Mouse (Mus musculus) layer of hippocampus, adult 2 months (tissue): ENCODE results near the gene Jazf1. TPM values are rescaled to one million over a fixed set of nuclear protein-coding genes. Genes with fewer than 3 reads are reported as not detected.
A peak's percentile ranks its signal among the peaks of the same experiment; 100 is the strongest.

Source experiments
- DNase-seq, 2 experiments: peaks; one replicate each; pipeline ENCODE4 v3.0.0; 2022; ENCODE audit warnings: low spot score in 2 of 2
- H3K27ac ChIP-seq: fragments of 200-600 bp; 2 replicates; pipeline ENCODE4 v1.8.1; 2022
- H3K4me3 ChIP-seq: fragments of 200-600 bp; 2 replicates; pipeline ENCODE4 v1.8.1; 2022; ENCODE audit warnings: mild to moderate bottlenecking
- CTCF ChIP-seq: fragments of 200-600 bp; conservative IDR thresholded peaks from 2 replicates; pipeline ENCODE4 v1.8.1; 2022; ENCODE audit warnings: antibody characterized with exemption, mild to moderate bottlenecking, moderate library complexity
- total RNA-seq, 2 experiments: library from RNA; stranded (reverse); gene quantifications; 2 replicates each; pipeline ENCODE4 v1.2.3; 2021

Jazf1 gene
- total RNA-seq, 2 experiments from 2014 or later, result 30.4 to 32.8 TPM

DNA sequence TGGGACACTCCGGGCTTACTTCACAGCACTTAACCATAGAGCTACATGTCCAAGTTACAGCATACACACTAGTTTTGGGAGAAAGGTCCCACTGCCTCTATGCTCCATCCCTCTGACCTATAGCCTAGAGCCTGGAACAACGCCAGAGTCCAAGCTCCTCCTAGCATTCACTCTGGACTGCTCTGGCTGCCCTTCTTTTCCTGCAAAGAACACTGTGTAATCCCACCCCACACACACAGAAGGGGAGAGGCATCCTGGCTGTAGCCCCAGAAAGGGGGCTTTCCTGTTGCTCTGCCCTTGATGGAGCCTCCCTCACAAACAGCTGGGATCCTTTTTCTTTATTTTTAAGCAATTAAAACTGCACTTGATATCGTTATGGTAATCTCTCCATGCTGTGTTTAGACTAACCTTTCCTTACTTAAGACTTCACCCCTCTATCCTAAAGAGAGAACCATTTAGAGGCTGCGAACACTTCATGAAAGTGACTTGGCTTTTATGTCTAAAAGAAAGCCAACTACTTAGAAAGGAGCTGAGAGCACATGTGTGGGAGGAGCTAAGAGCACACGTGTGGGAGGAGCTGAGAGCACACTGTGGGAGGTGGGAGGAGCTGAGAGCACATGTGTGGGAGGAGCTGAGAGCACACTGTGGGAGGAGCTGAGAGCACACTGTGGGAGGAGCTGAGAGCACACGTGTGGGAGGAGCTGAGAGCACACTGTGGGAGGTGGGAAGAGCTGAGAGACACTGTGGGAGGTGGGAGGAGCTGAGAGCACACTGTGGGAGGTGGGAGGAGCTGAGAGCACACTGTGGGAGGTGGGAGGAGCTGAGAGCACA is 106.6 kb downstream of the Jazf1 start:
- DNase-seq, result no peak
- Histone ChIP-seq H3K4me3 (no peak overlapping the region), H3K27ac (peak overlapping the region; percentile 43; the same call in 1 of the 2 replicates)
- TF ChIP-seq CTCF, result no peak

DNA sequence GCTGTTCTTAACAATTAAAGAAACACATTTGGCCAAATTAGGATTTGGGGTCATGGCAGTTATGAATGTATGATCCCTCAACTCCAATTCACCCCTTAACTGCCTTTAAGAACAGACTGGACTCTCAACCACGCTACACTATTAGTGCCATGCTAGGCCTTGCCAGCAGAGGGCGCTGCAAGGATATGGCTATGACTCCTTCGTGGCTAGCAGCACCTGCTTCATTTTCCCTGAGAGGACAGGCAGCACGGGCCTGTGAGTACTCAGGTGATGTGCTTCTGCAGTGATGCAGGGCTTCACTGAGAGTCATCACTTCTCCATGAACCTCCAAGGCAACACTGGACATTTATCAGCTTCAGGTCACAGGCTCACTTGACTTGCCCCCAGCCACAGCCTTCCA is 110.7 kb downstream of the Jazf1 start:
- no peak overlapping the region for H3K4me3 ChIP-seq
- peak; percentile 96 for TF ChIP-seq CTCF
- peak; percentile 56 to 78 for DNase-seq
- H3K27ac ChIP-seq, result no peak overlapping the region

DNA sequence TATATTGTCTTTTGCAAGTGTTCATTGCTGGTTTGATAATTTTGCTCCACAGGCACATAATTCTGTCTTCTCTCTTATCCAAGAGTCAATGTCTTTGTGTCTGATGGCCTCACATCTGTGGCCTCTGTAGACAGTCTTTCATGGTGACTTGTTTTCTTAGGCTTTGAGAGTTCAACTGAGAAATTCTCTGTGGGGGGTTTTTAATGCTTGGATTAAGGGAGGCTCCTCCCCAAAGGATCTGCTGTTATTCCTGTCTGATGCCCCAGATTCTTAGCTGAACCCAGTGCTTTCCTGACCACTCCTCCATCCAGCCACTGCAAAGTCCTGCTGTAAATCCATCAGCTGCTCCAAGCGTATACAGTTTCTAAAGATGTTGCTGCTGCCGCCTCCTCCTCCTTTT is 112.3 kb downstream of the Jazf1 start:
- no peak overlapping the region for H3K27ac ChIP-seq
- no peak for TF ChIP-seq CTCF
- no peak for DNase-seq
- no peak overlapping the region for H3K4me3 ChIP-seq

DNA sequence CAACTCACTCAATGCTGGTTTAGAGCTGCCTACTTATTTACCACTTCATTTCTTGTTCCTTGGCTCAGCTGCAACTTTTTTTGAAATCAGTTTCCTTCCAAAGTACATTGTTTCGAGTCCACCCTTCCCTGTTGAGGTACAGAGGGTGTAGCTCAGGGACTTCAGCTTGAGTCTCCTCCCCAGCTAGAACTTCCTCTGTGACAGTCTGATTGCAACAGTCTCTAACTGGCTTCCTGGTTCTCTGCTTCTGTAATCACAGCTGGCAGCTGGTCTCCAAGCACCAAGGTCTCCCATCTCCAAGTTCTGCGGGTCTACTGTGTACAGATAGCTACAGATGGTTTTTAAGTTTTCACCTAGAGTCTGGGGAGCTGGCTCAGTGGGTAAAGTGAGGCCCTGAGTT is 113.1 kb downstream of the Jazf1 start:
- Histone ChIP-seq H3K4me3 (no peak overlapping the region), H3K27ac (no peak overlapping the region)
- TF ChIP-seq CTCF, result no peak
- DNase-seq, result no peak

DNA sequence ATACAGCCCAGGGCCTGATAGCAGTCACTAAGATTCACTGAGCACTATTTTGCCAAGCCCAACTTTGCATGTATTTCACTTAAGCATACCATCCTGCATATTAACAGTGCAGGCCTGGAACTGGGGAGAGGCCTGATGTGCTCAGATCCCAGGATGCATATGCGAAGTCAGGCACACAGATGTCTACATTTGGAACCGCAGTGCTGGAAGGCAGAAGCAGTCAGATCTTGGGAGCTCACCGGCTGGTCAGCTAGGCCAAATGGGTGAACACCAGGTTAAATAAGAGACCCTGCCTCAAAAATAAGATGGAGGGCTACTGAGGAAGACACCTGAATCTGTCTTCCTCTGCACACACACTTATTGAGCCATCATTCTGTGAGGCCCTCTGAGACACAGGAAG is 113.6 kb downstream of the Jazf1 start:
- Histone ChIP-seq H3K27ac (no peak overlapping the region), H3K4me3 (no peak overlapping the region)
- DNase-seq, result no peak
- TF ChIP-seq CTCF, result no peak

DNA sequence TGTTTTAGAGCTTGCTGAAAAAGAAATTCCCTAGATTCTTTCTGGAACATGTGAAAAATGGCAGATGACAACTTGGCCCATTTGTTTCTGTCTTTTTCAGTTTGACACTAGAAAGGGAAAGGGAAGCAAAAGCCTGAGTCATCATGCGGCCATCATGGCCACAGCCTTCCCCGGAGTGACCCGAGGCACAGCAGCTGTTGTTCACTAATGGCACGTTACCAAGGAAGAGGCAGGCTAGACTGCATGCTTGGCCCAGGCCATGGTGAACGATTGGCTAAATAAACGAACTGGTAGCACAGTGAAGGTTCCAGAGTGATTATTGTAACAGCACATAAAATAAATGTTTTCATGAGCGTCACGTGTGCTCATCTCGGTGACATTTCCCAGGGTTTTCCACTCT is 114.0 kb downstream of the Jazf1 start:
- TF ChIP-seq CTCF, result no peak
- no peak overlapping the region for H3K4me3 ChIP-seq
- no peak overlapping the region for H3K27ac ChIP-seq
- no peak for DNase-seq

DNA sequence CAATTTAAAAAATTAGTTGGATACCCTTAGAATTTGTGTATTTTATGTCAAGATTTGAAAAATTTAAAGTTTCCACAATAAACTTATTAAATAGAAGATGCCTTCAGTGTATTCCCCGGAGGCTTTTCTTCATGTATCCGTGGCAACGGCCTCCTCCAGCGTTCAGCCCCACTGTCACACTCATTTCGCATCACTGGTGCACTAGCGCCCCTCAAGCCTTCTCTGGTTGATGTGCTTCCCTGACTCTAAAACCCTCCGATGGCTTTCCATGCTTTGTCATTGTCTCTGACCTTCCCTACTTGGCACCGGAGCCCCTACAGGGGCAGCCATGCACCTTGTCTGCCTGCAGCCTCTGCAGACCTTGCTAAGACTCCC is 115.9 kb downstream of the Jazf1 start:
- TF ChIP-seq CTCF, result peak; percentile 32
- Histone ChIP-seq H3K27ac (no peak overlapping the region; the same call in 1 of the 2 replicates), H3K4me3 (no peak overlapping the region)
- no peak for DNase-seq

DNA sequence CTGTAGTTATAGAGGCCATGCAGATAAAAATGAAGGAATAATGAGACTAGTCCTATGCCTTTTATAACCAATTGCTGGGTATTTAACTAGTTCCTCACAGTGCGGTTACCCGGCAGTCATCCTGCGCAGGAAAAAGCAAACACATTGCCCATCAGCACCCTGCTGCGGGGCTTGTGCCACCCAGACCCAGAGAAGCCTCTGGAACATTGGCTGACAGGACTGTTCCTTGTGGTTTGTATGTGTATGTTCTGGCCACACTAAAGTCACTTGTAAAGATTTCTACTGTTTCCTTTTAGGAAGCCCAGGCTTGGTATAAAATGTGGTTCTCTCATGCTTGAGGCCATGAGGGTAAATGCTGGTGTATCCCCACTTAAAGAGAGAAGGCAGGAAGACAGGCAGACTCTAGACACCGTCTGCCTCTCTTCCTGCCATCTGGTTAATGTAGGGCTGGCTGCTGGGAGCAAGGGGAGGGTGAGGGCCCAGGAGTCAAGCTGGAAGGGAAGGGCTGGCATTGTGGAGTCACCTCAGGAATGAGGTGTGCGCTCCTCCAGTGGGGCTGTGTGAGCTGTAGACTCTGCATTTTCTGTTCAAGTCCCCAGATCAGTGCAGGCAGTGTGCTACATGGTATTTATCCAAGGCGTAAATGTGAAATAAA is 116.4 kb downstream of the Jazf1 start:
- peak overlapping the region; percentile 32; the same call in 1 of the 2 replicates for H3K27ac ChIP-seq

DNA sequence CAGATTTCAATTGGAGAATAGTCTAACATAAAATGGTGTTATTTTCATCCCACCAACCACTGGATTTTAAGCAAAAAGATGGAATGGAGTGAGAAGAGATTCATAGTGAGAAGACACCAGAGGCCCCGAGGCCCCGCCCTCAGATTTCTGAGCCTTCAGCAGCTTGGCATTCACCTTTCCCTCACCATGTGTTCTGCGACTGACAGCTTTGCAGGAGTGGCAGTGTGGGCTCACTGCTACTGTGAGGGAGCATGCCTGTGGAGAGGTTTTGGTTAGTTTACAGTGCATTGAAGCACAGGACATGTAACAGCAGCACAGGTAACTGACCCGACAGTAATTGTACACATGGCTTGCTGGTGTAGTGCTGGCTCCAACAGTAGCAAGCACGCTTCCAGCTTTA is 118.1 kb downstream of the Jazf1 start:
- Histone ChIP-seq H3K4me3 (no peak overlapping the region), H3K27ac (peak overlapping the region; percentile 37; the same call in 1 of the 2 replicates)
- no peak for TF ChIP-seq CTCF
- DNase-seq, result no peak

More for the DNA sequence above, 116.4 kb downstream of the Jazf1 start:
- H3K4me3 ChIP-seq, result no peak overlapping the region
- no peak for TF ChIP-seq CTCF
- no peak for DNase-seq

DNA sequence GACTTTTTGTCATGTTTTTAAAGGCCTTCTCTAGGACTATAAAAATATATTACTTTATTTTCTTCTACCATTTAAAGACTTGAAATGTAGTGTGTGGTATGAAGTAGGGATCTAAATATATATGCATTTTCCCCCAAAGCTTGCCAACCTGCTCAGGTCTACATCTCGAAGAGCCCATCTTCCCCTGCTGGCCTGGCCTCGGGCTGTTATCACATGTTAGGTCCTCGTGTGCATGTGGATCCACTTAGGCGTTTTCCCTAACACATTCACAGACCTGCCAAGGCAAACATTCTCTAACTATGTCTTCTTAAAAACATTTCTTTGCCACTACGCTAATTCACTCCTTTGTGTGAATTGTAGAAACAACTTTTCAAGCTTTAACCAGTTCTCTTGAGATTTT is 125.9 kb downstream of the Jazf1 start:
- H3K4me3 ChIP-seq, result no peak overlapping the region
- TF ChIP-seq CTCF, result no peak
- no peak for DNase-seq
- H3K27ac ChIP-seq, result no peak overlapping the region

DNA sequence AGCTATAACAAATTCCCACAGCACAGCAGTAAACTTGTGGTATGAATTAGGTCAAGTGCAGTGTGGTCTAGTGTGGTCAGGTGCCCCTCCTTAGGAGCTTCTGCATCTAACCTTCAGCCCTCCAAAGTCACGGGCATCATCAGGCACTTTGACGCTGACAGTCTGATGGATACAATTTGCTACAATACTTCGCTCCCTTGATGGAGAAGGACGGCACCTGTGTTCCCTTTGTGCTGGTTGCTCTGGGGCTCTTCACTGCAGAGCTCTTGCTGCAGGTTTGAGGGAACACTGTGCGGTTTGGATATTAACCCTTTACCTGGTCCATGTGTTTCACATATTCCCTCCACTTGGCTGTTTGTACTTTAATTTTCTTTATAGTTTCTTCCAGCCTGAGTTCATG is 126.3 kb downstream of the Jazf1 start:
- TF ChIP-seq CTCF, result no peak
- H3K27ac ChIP-seq, result no peak overlapping the region
- no peak overlapping the region for H3K4me3 ChIP-seq
- no peak for DNase-seq

DNA sequence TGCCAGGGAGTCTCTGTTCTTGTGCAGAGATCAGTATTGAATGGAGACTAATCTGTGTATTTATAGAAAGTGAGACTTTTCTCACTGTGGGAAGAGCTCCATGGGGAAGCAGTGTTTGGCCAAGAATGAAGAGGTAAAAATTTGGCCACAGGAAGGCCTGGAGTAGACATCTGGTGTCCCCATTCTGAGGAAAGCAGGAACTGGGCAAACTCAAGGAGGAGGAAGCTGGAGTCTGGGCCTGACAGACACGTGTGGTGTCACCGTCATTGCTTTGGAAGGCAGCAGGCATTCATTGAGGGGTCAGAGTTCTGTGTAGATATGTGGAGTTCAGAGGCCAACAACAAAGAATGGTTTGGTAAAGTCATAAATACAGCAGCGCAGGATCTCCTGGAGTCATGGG is 130.5 kb downstream of the Jazf1 start:
- no peak overlapping the region for H3K4me3 ChIP-seq
- DNase-seq, result no peak
- TF ChIP-seq CTCF, result no peak
- H3K27ac ChIP-seq, result no peak overlapping the region

DNA sequence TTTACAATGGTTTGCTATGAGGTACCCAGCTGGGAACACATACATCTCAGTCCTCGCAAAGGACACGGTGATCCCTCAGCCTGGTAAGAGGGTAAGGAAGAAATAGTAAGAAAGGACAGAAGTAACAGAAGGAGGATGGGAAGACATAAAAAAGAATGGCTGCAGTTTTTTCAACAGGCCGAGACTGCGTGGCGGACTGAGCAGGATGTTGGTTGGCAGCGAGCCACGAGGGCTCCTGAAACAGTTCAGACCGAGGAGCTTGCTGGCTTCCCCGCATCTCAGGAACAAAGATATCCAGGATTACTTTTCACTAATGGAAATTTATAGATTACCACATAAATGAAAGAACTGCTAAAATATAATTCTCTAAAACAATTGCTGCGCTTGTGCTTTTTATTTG is 131.4 kb downstream of the Jazf1 start:
- no peak overlapping the region for H3K27ac ChIP-seq
- TF ChIP-seq CTCF, result no peak
- DNase-seq, result no peak
- no peak overlapping the region for H3K4me3 ChIP-seq

DNA sequence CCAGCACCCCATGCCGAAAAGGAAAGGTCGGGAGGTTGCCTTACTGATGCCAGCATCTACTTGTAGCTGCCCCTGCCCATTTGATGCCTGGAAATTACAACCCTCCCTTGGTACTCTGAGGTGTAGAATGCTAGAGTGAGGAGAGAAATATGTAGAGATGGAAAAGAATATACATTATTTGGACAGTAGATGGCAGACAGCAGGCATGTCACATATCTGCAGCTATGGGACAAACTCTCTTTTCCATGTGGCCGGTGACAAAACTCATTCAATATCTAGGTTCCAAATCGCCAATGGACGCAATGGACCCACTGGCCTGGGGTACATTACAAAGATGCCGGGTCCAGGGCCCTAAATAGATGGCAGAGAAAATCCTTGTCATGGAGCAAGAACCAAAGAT is 134.4 kb downstream of the Jazf1 start:
- peak; percentile 53 for TF ChIP-seq CTCF
- peak overlapping the region; percentile 85 for H3K27ac ChIP-seq
- DNase-seq, result no peak
- no peak overlapping the region for H3K4me3 ChIP-seq
